Mouse (Mus musculus): Measurements from ENCODE around the gene Tirap.

DNA sequence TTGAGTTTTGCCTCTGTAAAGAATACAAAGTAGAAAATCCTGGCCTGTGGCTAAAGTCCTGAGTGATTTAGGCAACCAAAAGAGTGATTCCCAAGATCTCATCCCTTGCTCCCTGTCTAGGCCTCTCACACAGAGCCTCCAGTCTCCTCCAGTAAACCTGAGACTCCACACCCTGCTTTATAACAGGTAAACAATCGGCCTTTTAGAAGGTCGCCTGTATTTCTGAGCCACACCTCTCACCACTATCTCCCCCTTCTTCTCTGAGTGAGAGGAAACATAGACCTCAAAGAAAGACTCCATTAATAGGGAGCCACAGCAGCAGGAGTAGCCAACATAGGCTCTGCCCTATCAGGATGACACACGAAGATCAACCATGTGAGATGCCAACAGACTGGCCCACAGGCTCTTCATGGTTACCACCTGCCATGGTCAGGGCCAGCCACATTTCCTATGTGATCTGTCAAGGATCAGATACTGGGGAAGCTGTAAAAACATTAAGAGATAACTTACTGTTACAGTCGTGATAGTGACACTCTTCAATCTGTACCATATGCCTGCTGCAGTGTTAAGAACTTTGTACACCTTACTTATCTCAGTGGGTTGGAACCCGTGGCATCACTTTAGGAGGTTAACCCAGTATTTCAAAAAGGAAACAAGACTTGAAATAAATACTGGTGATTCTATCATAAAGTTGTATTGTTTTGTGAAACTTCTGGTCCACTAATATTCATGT is 35.8 kb downstream of the Tirap start:
- no peak for TF ChIP-seq CTCF (IDR thresholded peaks at IDR 0.05; ENCODE audit: extremely low read depth, insufficient read depth, low read length)
- no peak for TF ChIP-seq POLR2A (IDR thresholded peaks at IDR 0.05; ENCODE audit: extremely low read depth, insufficient read depth, low read length)

All from cortical plate, adult 2 months (tissue).